Mouse (Mus musculus) embryo, embryonic 10 days (tissue): Measurements from ENCODE around the gene Gtf2i.

Source experiments
- DNase-seq: peaks from one replicate; pipeline ENCODE4 v3.0.0-alpha.2; 2015; ENCODE audit warnings: low spot score

Gene Gtf2i

DNA sequence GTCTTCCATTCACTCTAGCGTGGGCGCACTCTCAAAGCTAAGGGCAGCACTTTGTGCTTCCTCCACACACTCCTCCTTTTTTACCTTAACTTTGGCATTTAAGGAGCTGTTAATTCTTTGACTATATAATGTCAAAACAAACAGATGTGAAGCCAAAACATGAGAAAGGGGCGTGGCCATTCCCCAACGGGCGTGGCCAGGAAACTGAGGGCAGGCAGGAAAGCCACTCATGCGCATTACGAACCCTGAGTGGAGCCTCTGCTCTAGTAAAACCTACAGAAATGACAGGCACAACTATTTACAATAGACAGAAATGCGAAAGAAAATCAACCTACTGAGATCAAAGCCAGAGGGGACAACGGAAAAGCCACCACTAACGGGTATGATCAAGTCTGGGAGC, 39.0 kb downstream of the Gtf2i start:
- no peak for DNase-seq

GRCm38 (mm10) chr5:134275021-134275420, 39.5 kb downstream of the Gtf2i start:
- no peak for DNase-seq

GRCm38 (mm10) chr5:134273761-134274160, 40.8 kb downstream of the Gtf2i start:
- DNase-seq, result no peak

DNA sequence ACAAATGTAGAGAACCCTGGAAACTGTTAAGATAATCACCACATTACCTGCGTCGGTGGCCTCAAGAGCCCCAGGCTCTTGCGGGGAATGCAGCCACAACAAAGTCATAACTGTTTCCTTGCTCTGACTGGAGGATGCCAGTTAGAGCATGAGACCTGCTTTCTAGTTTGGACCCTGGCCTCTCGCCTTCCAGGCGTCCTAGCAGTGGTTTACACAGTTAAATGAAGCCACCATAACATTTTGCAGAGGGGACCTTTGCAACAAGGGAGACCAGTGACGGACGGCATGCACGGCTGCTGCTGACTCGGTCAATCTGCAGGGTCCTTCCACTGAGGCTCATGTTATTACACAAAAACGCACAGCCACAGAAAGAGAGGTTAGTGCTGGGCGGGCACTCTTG, 41.8 kb downstream of the Gtf2i start:
- DNase-seq, result no peak

- no peak for DNase-seq
Observed at GRCm38 (mm10) chr5:134271421-134271820, 43.1 kb downstream of the Gtf2i start.

GRCm38 (mm10) chr5:134270566-134270965, 44.0 kb downstream of the Gtf2i start:
- DNase-seq, result no peak

- no peak for DNase-seq
Observed at GRCm38 (mm10) chr5:134269751-134270150, 44.8 kb downstream of the Gtf2i start.

- no peak for DNase-seq
Observed at GRCm38 (mm10) chr5:134268751-134269150, 45.8 kb downstream of the Gtf2i start.

DNA sequence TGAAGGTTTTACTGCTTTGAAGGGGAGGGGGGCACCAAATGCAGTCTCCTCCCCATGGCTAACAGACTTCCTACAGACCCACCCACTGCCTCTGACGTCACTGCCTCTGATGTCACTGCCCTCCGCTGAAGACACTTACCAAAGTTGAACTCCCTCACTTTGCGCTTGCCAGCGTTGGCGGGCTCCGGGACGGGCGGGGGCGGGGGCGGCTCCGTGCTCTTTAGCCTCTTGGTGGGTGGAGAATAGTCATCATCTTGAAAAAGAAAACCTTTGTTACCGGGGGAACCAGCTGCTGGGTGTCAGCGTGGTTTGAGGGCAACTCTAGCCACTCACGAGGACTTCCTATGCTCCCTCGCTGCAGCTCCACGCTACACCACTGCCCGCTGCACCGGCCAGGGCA, 48.2 kb downstream of the Gtf2i start:
- DNase-seq, result no peak

- DNase-seq, result no peak
Observed at GRCm38 (mm10) chr5:134265890-134266289, 48.7 kb downstream of the Gtf2i start.

- DNase-seq, result no peak
Observed at GRCm38 (mm10) chr5:134260001-134260636, 54.4 kb downstream of the Gtf2i start.

GRCm38 (mm10) chr5:134258934-134259333, 55.6 kb downstream of the Gtf2i start:
- no peak for DNase-seq

DNA sequence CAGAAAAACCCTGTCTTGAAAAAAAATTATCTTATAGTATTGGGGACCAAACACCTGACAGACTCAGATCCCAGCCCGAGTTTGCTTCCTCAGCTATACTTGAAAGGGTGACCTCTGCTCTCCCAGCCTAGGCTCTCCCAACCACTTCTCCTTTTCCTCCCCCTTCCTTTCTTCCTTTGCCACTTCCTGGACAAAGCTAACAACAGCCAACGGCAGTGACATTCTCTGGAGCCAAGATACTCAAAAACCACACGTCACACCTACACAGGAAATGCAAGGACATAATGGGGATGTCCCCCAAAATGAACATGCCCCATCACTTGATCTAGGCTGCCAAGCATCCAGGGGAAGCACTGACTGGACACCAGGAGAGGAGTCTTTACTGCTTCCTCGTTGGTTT, 56.2 kb downstream of the Gtf2i start:
- no peak for DNase-seq

DNA sequence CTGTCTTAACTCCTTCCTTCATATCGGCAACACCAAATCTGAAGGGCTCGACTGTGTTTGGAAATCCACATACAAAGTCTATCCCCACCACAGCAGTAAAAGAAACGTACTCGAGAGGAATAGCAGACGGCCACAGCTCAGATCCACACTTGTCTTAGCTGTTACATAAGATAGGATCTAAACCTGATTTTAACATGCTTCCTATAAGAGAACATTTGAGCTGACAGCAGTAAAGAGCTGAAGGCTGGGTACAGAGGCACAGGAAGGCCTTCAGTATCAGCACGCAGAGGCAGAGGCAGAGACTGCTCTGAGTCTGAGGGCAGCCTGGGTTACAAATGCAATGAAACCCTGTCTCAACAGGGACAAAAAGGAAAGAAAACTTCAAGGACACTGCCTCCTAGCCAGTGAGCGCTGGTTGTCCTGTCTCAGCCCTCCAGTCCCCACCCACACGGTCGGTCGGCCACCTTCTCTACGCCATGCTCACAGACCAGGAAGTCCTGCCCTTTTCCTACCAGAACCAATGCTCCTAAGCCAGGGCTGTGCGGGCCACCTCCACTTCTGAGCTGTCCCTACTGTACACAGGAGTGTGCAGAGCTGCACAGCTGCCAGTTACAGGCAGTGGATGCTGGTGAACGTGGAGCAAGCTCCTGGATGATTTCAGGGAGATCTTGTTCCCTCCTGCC, 57.1 kb downstream of the Gtf2i start:
- DNase-seq, result no peak

DNA sequence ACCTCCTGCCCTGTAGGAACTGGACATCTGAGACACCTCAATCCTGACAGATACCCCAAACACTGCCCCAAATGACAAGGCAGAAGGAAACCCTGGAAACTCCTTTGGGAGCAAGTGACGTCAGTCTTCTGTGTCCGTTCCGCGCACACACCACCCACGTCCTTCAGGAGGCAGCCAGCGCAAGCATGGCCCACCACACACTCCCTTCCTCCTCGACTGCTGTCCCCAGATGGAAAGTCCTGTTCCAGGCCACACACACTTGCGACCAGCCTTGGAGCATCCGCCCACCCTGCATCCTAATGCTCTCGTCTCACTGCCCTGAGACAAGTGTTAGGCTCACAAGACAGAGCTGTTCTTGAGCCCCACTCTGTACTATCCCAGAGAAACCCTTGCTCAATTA, 59.3 kb downstream of the Gtf2i start:
- no peak for DNase-seq

- DNase-seq, result no peak
Observed at GRCm38 (mm10) chr5:134253806-134254205, 60.8 kb downstream of the Gtf2i start.

DNA sequence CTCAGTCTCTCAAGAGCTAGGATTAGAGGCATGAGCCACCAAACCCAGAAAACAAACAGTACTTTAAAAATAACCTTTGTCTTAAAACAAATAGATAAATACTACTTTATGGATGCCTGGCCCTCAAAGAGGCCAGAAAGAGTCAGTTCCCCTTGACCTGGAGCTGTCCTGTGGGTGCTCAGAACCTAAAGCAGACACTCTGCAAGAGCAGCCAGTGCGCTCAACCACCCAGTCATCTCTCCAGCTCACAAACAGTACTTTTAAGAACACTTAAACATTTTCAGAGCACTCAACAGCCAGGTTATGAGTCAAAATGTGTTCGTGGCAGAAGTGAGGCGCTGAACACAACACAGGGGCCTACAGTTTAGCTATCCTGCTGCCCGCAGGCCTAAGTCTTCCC, 63.5 kb downstream of the Gtf2i start:
- no peak for DNase-seq

GRCm38 (mm10) chr5:134250601-134251000, 64.0 kb downstream of the Gtf2i start:
- no peak for DNase-seq

DNA sequence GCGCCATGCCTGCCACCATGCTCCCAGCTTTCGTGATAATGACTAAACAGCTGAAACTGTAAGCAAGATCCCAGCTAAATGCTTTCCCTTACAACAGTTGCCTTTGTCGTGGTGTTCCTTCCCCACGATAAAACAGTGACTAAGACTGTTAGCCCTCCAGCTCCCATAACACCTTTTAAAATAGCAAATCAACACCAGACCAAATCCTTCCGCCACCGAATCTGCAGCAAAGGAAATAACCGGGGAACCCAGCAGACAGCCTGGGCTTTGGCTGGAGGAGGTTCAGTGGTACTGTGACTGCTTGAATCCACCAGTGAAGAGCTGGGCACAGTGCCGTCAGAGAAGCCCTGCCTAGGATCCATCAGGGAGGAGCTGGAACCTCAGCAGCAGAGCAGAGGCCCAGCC, 65.3 kb downstream of the Gtf2i start:
- no peak for DNase-seq

DNA sequence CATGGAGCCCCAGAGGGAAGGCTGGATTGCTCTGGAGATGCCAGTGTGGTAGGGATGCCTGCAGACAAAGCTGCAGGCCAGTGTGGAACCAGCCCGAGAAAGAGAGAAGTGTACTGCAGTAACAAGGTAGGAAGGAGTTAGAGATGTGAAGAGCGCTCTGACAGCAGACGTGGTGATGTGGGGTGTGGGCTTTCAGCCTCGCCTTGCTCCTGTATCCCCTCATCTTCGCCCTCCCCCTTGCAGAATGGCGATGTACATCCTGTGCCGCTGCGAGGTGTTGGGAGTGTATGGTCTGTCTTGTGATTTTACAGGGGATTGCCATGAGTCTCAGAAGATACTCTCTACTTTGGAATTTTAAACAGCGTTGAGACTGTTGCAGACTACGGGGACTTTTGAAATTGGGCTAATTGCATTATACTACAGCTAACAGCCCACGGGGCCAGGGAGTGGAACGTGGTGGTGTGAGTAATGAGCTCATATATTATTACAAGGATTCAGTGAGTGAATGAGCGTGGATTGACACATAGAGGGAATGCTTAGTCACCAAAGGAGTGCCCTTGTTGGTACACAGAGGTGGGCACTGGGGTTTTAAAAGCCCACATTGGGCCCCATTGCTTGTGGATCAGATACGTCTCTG, 65.8 kb downstream of the Gtf2i start:
- DNase-seq, result no peak

DNA sequence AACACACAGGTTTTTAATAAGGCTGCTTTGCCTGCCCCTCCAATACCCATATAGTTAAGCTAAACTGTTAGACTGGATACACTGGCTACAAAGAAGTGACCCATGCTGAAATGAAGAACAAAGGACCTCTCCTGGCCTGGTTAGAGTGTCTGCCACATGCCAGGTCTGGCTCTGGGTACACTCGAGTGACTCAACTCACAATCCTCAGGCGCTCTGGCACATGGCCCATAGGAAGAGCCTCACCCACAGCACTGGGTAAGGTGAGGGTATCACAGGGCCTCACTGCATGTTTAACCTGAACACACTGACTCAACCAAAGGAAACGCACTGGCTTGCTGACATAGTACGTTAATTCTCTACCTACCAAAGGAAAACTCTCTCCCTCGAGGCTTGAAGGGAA, 68.4 kb downstream of the Gtf2i start:
- DNase-seq, result no peak

DNA sequence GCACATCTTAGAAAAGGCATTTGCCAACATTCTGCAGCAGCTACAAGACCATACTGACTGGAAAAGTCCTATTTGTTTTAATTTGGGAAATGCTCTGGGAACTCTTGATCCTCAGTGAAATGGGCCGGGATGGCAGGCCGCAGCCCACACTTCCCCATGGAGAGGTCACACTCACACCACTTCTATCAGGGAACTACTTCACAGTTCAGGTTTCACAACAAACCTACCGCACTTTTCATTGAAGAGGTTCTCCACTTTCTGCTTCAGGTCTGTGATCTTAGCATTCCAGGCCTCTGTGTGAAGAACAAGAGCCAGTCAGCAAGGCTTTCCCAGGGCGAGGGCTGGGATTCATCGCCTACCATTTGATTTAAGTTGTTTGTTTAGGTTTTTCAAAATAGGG, 69.7 kb downstream of the Gtf2i start:
- DNase-seq, result no peak

- no peak for DNase-seq
Observed at GRCm38 (mm10) chr5:134243661-134244436, 70.7 kb downstream of the Gtf2i start.
